Mouse (Mus musculus) testis, adult 2 months (tissue): ENCODE results near the gene Cadps2.

Experiments used
- CTCF ChIP-seq: fragments of 200-500 bp; IDR thresholded peaks from 2 replicates; pipeline ENCODE4 v1.5.1; 2012; ENCODE audit warnings: low read depth, mild to moderate bottlenecking, inconsistent platforms, low read length, moderate library complexity; ENCODE audit not compliant: control insufficient read depth, insufficient read depth, insufficient replicate concordance
- POLR2A ChIP-seq: fragments of 200-500 bp; IDR thresholded peaks from 2 replicates; pipeline ENCODE4 v1.6.1; 2012; ENCODE audit warnings: low read depth, mild to moderate bottlenecking, inconsistent platforms, low read length, moderate library complexity; ENCODE audit not compliant: control insufficient read depth

- TF ChIP-seq CTCF (no peak), POLR2A (no peak)
These were observed 81.0 kb downstream of the Cadps2 start for GRCm38 (mm10) chr6:23758249-23758648.
